Mouse (Mus musculus) splenic B cell, adult 2 months (primary cell): ENCODE measurements at regions not wholly inside any gene's neighbourhood (a gene's known extent, or its start where the extent isn't known, plus 50 kb on each side); places are given as distances from the start of the nearest gene placed in this dataset.
"Not testable (repeated sequence)": the region's sequence is repeated elsewhere in the genome, so short reads cannot be mapped to it uniquely, and the experiment has no call there.

ENCODE experiments used
- DNase-seq: peaks from one replicate; pipeline ENCODE4 v3.0.0-alpha.2; 2011; ENCODE audit warnings: low read depth, low spot score
- H3K27me3 ChIP-seq: 2 replicates; pipeline ENCODE4 v1.6.1; 2012; ENCODE audit warnings: mild to moderate bottlenecking, low read length, moderate library complexity, mixed read lengths; ENCODE audit not compliant: control insufficient read depth, poor library complexity, insufficient read depth, severe bottlenecking
- H3K36me3 ChIP-seq: 2 replicates; pipeline ENCODE4 v1.6.1; 2012; ENCODE audit warnings: mild to moderate bottlenecking, low read length, moderate library complexity, mixed read lengths; ENCODE audit not compliant: control insufficient read depth, poor library complexity, insufficient read depth, severe bottlenecking

- Histone ChIP-seq H3K27me3 (no peaks in the 10 kb centered on the region), H3K36me3 (no peaks in the 10 kb centered on the region)
- DNase-seq, result no peak
Observed at GRCm38 (mm10) chr2:92664939-92665338, 65.4 kb downstream of the Chst1 start.

- Histone ChIP-seq H3K36me3 (no peaks in the 10 kb centered on the region), H3K27me3 (no peaks in the 10 kb centered on the region)
- no peak for DNase-seq
Observed at GRCm38 (mm10) chr2:92667192-92667591, 67.7 kb downstream of the Chst1 start.

GRCm38 (mm10) chr2:92667756-92668155 is 68.2 kb downstream of the Chst1 start:
- H3K27me3 ChIP-seq, result no peaks in the 10 kb centered on the region

DNA sequence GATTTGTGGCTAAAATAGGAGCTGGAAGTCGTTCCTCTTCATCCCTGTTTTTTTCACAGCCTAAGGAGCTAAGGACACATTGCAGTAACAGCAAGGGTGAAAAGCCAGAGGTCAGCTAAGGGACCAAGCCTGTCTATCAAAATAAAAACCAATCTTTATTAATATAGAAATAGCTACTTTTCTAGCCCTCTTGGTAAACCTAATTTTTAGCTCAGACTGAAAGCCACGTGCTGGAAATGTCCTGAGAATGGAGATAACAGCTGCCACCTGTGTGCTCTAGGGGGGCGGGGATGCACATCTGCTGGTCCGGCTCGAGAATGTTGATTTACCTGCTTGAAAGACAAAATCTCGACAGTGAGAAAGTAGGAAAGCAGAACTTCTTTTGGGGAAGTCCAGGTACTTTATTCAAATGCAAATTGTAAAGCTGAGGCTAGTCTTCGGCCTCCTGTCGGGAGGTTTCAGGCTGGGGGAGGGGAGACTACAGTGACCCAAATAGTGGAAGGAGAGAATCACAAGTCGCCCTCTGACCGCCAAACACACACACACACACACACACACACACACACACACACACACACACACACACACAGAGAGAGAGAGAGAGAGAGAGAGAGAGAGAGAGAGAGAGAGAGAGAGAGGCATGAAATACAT is 70.0 kb downstream of the Chst1 start:
- not testable (repeated sequence) for H3K36me3 ChIP-seq, H3K27me3 ChIP-seq, DNase-seq

More at GRCm38 (mm10) chr2:92667756-92668155, 68.2 kb downstream of the Chst1 start:
- no peaks in the 10 kb centered on the region for H3K36me3 ChIP-seq
- DNase-seq, result no peak

DNA sequence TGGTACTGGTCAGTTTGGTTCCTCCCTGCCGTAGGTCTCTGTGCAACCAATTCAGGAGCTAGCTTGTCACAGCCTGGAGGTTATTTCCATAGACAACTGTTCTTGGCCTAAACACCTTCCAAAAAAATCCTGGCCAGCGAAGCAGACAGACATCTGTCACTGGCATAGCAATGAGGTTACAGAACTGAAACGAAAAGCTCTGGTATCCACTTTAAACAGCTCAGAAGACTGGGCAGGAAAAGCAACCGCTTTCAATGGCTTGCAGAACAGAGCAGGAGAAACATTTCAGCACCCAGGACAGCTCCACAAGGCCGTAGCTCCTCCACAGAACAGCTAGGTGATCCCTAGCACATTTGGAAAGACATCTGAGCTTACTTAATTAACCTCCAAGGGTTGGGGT is 72.1 kb downstream of the Chst1 start:
- Histone ChIP-seq H3K36me3 (no peaks in the 10 kb centered on the region), H3K27me3 (no peaks in the 10 kb centered on the region)
- DNase-seq, result peak; percentile 28

DNA sequence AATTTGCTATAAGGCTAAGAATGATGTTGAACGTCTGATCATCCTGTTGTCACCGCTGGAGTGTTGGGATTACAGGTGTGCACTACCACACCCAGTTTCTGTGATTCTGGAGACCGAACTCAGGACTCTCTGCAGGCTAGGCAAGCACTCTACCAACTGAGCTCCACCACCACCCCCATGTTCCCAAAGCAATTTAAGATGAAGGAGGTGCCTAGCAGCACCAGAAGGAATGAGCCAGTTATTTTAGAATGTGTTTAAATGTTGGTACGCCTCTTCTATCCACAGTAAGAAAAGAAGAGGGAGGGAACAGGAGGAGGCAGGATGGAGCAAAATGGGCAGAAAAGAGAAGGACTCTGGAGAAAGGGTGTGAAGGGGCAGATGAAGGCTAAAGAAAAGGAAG is 72.6 kb downstream of the Chst1 start:
- no peak for DNase-seq
- H3K36me3 ChIP-seq, result no peaks in the 10 kb centered on the region
- H3K27me3 ChIP-seq, result no peaks in the 10 kb centered on the region

- Histone ChIP-seq H3K27me3 (no peaks in the 10 kb centered on the region), H3K36me3 (no peaks in the 10 kb centered on the region)
- no peak for DNase-seq
Observed at GRCm38 (mm10) chr2:92673064-92673813, 73.7 kb downstream of the Chst1 start.

DNA sequence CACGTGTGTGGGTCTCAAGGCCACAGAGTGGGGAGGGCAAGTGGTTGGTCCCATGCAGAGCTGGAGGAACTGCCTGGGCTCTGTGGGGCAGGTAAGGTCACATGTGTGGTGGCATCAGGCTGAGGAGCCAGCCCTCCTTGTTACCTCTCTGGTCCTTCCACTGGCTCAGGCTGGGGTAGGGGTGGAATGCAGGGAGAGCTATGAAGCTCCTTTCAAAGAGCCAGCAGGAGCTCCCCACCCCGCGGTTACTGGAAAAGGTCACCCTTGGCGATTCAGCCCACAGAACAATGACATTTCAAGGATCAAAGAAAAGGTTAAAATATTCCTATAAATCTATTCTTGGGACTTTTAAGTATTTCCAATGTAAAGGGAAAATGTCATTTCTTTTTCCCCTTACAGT is 74.4 kb downstream of the Chst1 start:
- no peaks in the 10 kb centered on the region for H3K27me3 ChIP-seq
- no peak for DNase-seq
- no peaks in the 10 kb centered on the region for H3K36me3 ChIP-seq

DNA sequence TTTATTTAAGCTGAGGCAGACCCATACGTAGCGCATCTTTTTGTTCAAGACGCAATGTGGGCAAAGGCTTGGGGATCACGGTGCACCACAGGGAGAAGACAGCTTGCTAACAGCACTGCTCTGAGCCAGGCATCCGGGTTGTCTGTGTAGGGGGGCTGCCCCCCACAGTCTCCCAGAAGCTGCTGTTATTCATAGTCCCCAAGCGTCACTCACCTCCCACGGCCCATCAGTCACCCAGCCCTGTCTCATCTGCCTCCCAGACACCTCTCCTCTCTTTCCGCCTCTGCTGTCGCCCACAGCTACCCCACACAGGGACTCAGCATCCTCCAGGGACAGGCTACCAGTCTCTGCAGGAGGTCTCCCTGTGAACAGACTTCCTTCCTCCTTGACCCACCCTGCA is 75.7 kb downstream of the Chst1 start:
- Histone ChIP-seq H3K36me3 (no peaks in the 10 kb centered on the region), H3K27me3 (no peaks in the 10 kb centered on the region)
- no peak for DNase-seq

DNA sequence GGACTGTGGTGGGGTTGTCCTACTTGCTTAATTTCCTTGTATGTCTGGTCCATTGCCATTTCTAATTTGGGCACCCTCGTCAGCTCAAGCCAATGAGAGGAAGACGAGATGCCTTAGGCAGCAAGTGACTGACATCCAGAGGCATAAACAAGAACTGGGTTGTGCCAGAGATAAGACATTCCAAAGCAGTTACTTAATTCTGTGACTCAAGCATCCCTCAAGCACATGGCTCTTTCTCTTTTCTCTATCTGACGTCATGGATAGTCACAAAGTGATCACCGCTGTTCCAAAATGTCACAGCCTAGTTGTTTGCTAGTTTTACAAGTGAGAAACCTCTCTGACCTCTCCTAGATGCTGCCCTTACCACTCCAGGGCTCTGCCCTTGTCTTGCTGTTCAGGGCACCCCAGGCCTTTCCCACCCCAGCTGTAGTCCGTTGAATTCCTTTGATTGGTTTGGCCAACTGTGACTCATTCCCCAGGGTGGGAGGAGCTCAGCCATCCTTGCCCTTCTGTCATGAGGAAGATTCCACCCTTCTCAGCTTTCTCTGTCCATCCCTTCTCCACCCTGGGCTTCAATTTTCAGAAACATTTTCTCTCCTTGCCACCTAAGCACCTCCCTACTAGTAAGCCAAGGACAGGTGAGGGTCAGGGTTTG is 78.9 kb downstream of the Chst1 start:
- DNase-seq, result no peak
- Histone ChIP-seq H3K36me3 (no peaks in the 10 kb centered on the region), H3K27me3 (no peaks in the 10 kb centered on the region)

DNA sequence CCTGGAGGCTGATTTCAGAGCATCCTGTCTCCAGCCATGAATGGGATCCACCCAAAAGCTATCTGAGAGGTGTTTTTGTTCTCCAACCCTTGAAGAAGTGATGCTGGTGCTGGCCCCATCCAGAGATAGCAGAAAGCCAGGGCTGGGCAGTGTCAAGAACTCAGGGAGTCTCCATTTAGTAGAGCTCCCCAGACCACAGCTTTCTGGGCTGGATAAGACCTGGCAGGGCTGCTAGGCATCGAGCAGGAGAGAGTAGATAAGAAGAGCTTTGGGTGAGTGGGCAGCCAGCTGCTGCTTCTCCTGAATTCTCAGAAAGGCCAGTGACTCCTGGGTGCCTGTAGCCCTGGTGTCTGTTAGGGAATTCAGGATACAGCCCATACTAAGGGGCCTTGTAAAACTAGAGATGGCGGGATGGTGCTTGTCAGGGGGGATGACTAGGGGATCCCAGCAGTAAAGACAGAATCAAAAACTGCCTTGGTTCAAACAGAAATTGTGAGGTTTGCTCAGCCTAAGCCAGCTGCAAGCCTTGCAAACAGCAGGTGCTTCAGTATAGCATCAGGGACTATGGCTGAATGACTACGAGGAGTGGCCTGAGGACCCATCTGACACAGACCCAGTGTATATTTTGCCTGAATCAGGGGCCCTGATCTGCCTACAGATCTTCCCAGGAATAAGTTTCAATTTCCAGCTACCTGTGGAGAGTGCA is 79.6 kb downstream of the Chst1 start:
- H3K36me3 ChIP-seq, result no peaks in the 10 kb centered on the region
- DNase-seq, result no peak

DNA sequence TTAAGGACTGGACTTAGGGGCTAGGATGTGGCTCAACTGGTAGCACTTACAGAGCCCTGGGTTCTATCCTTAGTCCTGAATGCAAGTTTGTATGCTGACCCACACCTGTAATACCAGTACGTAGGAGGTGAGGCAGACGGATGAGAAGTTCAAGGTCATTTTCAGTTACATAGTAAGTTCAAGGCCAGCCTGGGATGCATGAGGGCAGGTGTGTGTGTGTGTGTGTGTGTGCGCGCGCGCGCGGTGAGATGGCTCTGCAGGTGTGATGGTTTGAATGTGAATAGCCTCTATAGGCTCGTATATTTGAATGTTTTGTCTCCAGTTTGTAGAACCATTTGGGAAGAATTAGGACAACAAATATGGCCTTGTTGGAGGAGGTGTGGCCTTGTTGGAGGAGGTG is 82.7 kb downstream of the Chst1 start:
- H3K27me3 ChIP-seq, result no peaks in the 10 kb centered on the region
- H3K36me3 ChIP-seq, result no peaks in the 10 kb centered on the region
- no peak for DNase-seq

More for the DNA sequence above, 79.6 kb downstream of the Chst1 start:
- H3K27me3 ChIP-seq, result no peaks in the 10 kb centered on the region

GRCm38 (mm10) chr2:92687702-92688101 is 88.2 kb downstream of the Chst1 start:
- DNase-seq, result no peak
- Histone ChIP-seq H3K27me3 (no peaks in the 10 kb centered on the region), H3K36me3 (no peaks in the 10 kb centered on the region)

- Histone ChIP-seq H3K27me3 (no peaks in the 10 kb centered on the region), H3K36me3 (no peaks in the 10 kb centered on the region)
- no peak for DNase-seq
Observed at GRCm38 (mm10) chr2:92689203-92689602, 89.7 kb downstream of the Chst1 start.

DNA sequence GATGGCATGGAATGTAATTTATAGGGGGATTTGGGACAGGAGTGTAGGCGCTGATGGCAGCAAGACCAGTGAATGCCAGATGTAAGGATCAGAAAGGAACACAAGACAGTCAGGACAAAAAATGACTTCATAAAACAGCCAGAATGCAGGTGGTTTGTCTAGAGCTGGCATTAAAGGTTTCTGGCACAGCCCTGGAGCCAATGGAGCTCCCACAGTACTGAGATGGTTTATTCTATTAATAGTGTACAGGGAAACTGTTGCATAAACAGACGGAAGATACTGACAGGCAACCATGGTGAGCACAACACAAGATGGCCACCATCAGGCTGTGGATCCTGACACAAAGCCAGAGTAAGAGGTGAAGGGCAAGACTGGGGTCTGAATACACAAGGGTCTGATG is 90.8 kb downstream of the Chst1 start:
- no peak for DNase-seq
- H3K36me3 ChIP-seq, result no peaks in the 10 kb centered on the region
- no peaks in the 10 kb centered on the region for H3K27me3 ChIP-seq
